Mouse (Mus musculus) myocyte (in vitro differentiated cells): ENCODE results near the gene B3gnt8. TPM values are rescaled to one million over a fixed set of nuclear protein-coding genes. Genes with fewer than 3 reads are reported as not detected.

Experiments used
- H3K27me3 ChIP-seq: one replicate; pipeline ENCODE4 v1.6.1; 2011; ENCODE audit not compliant: control insufficient read depth, insufficient read depth, insufficient read length
- H3K36me3 ChIP-seq: one replicate; pipeline ENCODE4 v1.6.1; 2011; ENCODE audit not compliant: control insufficient read depth, insufficient read depth
- H3K4me2 ChIP-seq: one replicate; pipeline ENCODE4 v1.6.1; 2011; ENCODE audit warnings: low read depth, control low read depth
- H3K4me3 ChIP-seq: one replicate; pipeline ENCODE4 v1.5.1; 2011; ENCODE audit warnings: mild to moderate bottlenecking, control low read depth, moderate library complexity
- H3K79me2 ChIP-seq: one replicate; pipeline ENCODE4 v1.6.1; 2011; ENCODE audit not compliant: control insufficient read depth, insufficient read depth
- H3ac ChIP-seq: one replicate; pipeline ENCODE4 v1.6.1; 2011; ENCODE audit not compliant: control insufficient read depth, insufficient read length
- CEBPB ChIP-seq: IDR thresholded peaks from 2 replicates; pipeline ENCODE4 v1.6.1; 2011; ENCODE audit warnings: mild to moderate bottlenecking, moderate library complexity; ENCODE audit not compliant: poor library complexity, insufficient read depth, severe bottlenecking
- E2F4 ChIP-seq: IDR thresholded peaks from one replicate; pipeline ENCODE4 v1.6.1; 2011; ENCODE audit warnings: mild to moderate bottlenecking, control low read depth, moderate library complexity; ENCODE audit not compliant: insufficient read depth
- MAX ChIP-seq: IDR thresholded peaks from one replicate; pipeline ENCODE4 v1.6.1; 2011; ENCODE audit warnings: low read depth, mild to moderate bottlenecking, control low read depth
- MYOD1 ChIP-seq, 3 experiments: IDR thresholded peaks; one replicate each; pipeline ENCODE4 v1.6.1; 2011; ENCODE audit warnings: control low read depth in 2 of 3, low read depth in 2 of 3, mild to moderate bottlenecking in 2 of 3, moderate library complexity in 1 of 3; ENCODE audit not compliant: insufficient read length in 2 of 3, control insufficient read depth in 1 of 3
- MYOG ChIP-seq, 3 experiments: IDR thresholded peaks; one replicate each; pipeline ENCODE4 v1.6.1; 2011; ENCODE audit warnings: control low read depth in 2 of 3, low read depth in 2 of 3, mild to moderate bottlenecking in 2 of 3; ENCODE audit not compliant: insufficient read length in 2 of 3, control insufficient read depth in 1 of 3, insufficient read depth in 1 of 3
- POLR2A ChIP-seq: IDR thresholded peaks from one replicate; pipeline ENCODE4 v1.6.1; 2011; ENCODE audit warnings: low read depth, mild to moderate bottlenecking, control low read depth, moderate library complexity; ENCODE audit not compliant: insufficient read length
- POLR2AphosphoS2 ChIP-seq: IDR thresholded peaks from one replicate; pipeline ENCODE4 v1.6.1; 2011; ENCODE audit warnings: low read depth, control low read depth; ENCODE audit not compliant: insufficient read length
- REST ChIP-seq: IDR thresholded peaks from one replicate; pipeline ENCODE4 v1.6.1; 2011; ENCODE audit warnings: mild to moderate bottlenecking, control low read depth, moderate library complexity; ENCODE audit not compliant: insufficient read depth, insufficient read length
- SRF ChIP-seq: IDR thresholded peaks from one replicate; pipeline ENCODE4 v1.6.1; 2011; ENCODE audit warnings: low read depth; ENCODE audit not compliant: control insufficient read depth, insufficient read length
- TCF12 ChIP-seq: IDR thresholded peaks from one replicate; pipeline ENCODE4 v1.6.1; 2011; ENCODE audit warnings: mild to moderate bottlenecking, control low read depth; ENCODE audit not compliant: poor library complexity, insufficient read depth, severe bottlenecking
- TCF3 ChIP-seq: IDR thresholded peaks from one replicate; pipeline ENCODE4 v1.6.1; 2011; ENCODE audit warnings: low read depth, control low read depth; ENCODE audit not compliant: insufficient read length
- USF1 ChIP-seq: IDR thresholded peaks from one replicate; pipeline ENCODE4 v1.6.1; 2011; ENCODE audit warnings: low read depth, mild to moderate bottlenecking, control low read depth, moderate library complexity
- polyA plus RNA-seq: library from polyadenylated mRNA; unstranded; fragments of >200 nt; fragmentation: generic; extraction: Trizol; gene quantifications from one replicate; pipeline ENCODE4 v1.2.1, GENCODE M21; 2012; ENCODE audit warnings: missing spikeins

The B3gnt8 gene
- polyA plus RNA-seq, 1 experiment = 3.1 TPM

DNA sequence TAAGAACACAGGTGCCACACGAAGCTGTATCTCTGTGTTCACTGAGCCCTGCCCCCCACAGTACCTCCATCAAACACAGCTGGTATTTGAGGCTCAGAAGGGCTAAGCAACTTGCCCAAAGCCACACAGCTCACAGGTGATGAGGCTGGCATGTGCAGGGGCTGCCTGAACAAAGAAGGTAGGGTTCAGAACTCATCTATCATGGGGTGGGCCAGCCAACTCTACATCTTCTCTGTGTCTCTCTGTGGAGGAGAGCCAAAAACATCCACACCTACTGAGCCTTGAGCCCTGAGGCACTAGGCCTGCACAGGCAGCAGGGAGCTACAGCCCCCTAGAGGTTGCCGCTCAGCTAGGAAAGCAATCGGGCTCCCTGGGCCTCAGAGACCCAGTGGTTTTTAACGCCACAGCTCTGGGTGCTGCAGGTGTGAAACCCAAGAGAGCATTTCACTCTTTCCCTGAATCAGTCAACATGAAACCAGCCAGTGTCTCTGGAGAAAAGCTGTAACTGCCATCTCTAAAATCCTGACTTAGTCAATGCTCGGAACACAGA is 21.2 kb downstream of the B3gnt8 start:
- Histone ChIP-seq H3K4me3 (no peak overlapping the region), H3K4me2 (no peak overlapping the region)

GRCm38 (mm10) chr7:25649839-25650238 is 23.4 kb downstream of the B3gnt8 start:
- Histone ChIP-seq H3K36me3 (no peaks in the 10 kb centered on the region), H3ac (no peak overlapping the region), H3K79me2 (no peaks in the 10 kb centered on the region), H3K4me3 (no peak overlapping the region), H3K4me2 (no peak overlapping the region), H3K27me3 (no peaks in the 10 kb centered on the region)
- TF ChIP-seq SRF = no peak
- TF ChIP-seq POLR2A = no peak
- TF ChIP-seq POLR2AphosphoS2 = no peak
- TF ChIP-seq CEBPB = no peak
- TF ChIP-seq TCF12 = no peak
- TF ChIP-seq MYOD1 (IDR thresholded peaks at IDR 0.05; ENCODE audit: control insufficient read depth in 1 of 3, insufficient read length in 2 of 3, low read depth in 2 of 3) = no peak
- no peak for TF ChIP-seq MAX
- no peak for TF ChIP-seq REST
- TF ChIP-seq MYOG (IDR thresholded peaks at IDR 0.05; ENCODE audit: control insufficient read depth in 1 of 3, insufficient read depth in 1 of 3, insufficient read length in 2 of 3, low read depth in 2 of 3) = no peak
- TF ChIP-seq USF1 = no peak
- no peak for TF ChIP-seq E2F4
- no peak for TF ChIP-seq TCF3

More for the DNA sequence above, 21.2 kb downstream of the B3gnt8 start:
- no peaks in the 10 kb centered on the region for H3K79me2 ChIP-seq
- TF ChIP-seq CEBPB (no peak), POLR2A (no peak), E2F4 (no peak), REST (no peak)
- H3K27me3 ChIP-seq = no peaks in the 10 kb centered on the region
- H3K36me3 ChIP-seq = no peaks in the 10 kb centered on the region
- H3ac ChIP-seq = no peak overlapping the region

DNA sequence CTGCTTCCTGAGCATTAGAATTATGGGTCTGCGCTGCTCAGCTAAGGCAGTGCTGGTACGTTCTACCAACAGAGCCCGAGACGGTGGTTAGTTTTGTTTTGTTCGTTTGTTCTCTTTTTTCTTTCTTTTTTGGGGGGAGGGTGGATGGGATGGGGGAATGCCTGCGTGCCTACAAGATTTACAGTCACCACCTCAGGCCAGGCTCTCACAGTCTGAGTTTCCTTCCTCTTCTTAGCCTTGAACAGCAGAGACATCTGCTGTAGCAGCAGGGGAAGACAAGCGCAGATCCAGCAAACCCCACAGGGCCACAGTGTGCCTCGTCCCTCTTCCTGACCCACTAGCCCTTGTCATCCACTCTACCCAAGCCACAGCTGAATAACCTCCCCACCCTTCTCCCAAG is 24.8 kb downstream of the B3gnt8 start:
- Histone ChIP-seq H3K79me2 (no peaks in the 10 kb centered on the region), H3K4me2 (no peak overlapping the region), H3ac (no peak overlapping the region), H3K27me3 (no peaks in the 10 kb centered on the region), H3K4me3 (no peak overlapping the region), H3K36me3 (no peaks in the 10 kb centered on the region)
- TF ChIP-seq MYOD1 (IDR thresholded peaks at IDR 0.05; ENCODE audit: control insufficient read depth in 1 of 3, insufficient read length in 2 of 3, low read depth in 2 of 3) = no peak
- TF ChIP-seq USF1 = no peak
- no peak for TF ChIP-seq MYOG (IDR thresholded peaks at IDR 0.05; ENCODE audit: control insufficient read depth in 1 of 3, insufficient read depth in 1 of 3, insufficient read length in 2 of 3, low read depth in 2 of 3)
- TF ChIP-seq SRF = no peak
- no peak for TF ChIP-seq TCF12
- no peak for TF ChIP-seq TCF3
- no peak for TF ChIP-seq MAX
- no peak for TF ChIP-seq POLR2A
- TF ChIP-seq E2F4 = no peak

DNA sequence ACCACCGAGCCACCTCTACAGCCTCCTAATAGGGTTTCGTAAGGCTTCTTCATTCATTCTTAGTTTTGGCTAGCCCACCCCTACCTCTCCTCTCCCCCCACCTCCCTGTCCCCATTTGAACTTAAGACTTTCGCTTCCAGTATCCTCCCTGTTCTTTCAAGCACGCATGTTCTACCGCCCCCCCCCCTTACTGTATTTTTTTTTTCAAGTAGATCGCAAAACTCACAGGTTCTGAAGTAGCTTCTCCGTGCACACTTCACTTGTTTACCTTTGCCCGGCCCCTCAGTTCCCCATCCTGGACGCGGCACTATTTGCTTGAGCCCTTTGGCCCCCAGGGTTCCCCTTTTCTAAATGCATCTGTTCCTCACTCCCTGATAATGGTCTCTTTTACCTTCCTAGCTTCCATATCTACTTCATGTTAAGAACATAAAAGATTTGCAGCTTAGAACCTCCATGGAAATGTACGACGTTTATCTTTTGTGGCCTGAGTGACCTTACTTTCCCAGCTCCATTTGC is 25.8 kb downstream of the B3gnt8 start:
- Histone ChIP-seq H3K4me3 (no peak overlapping the region), H3K27me3 (no peaks in the 10 kb centered on the region), H3ac (no peak overlapping the region), H3K4me2 (no peak overlapping the region), H3K36me3 (no peaks in the 10 kb centered on the region), H3K79me2 (no peaks in the 10 kb centered on the region)
- TF ChIP-seq TCF3 = no peak
- TF ChIP-seq POLR2A = no peak
- TF ChIP-seq CEBPB = no peak
- TF ChIP-seq MYOD1 (IDR thresholded peaks at IDR 0.05; ENCODE audit: control insufficient read depth in 1 of 3, insufficient read length in 2 of 3, low read depth in 2 of 3) = no peak
- no peak for TF ChIP-seq SRF
- no peak for TF ChIP-seq POLR2AphosphoS2
- TF ChIP-seq E2F4 = no peak
- no peak for TF ChIP-seq MAX

DNA sequence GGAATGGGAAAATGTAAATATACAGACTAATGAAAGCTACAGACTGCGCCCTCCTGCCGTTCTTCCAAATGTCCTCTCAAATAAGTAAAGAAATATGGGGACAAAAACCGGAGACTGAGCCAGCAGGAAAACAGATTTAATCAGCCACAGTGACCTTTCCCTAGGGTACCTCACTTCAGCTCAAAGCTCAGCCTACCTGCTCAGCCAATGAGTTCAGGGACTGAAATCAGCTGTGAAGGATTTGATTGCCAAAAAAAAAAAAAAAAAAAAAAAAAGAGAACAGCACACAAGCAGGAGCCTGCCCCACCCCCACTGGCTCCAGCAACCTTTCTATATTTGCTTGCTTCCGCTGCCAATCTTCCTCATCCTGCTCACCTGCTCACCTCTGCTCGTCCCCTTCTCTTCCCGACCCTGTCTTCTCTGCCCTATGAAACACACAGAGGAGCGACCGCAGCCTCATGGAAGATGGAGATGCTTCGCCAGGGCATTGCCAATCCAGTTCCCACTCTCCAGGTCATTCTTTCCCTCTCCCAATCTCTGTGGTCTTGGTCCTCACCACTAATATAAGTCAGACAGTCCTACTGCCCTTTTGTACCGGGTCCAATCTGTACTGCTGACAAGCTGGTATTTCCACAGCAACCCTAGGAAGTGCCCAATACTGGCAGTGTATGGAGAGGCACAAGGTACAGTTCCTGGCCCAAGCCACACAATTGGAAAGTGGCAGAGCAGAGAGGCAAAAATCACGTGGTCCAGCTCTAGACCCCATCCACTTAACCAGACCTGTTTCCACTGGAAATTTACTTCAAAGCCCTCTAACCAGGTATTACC is 29.4 kb downstream of the B3gnt8 start:
- Histone ChIP-seq H3K4me3 (no peak overlapping the region), H3K4me2 (no peak overlapping the region), H3K36me3 (no peaks in the 10 kb centered on the region), H3ac (no peak overlapping the region), H3K27me3 (no peaks in the 10 kb centered on the region), H3K79me2 (no peaks in the 10 kb centered on the region)
- TF ChIP-seq REST = no peak
- no peak for TF ChIP-seq USF1
- TF ChIP-seq POLR2A = no peak
